Mouse (Mus musculus) ovary, adult 18-20 months (tissue): Measurements from ENCODE around the gene Rbm19.
A peak's percentile ranks its signal among the peaks of the same experiment; 100 is the strongest.
"Not testable (repeated sequence)": the region's sequence is repeated elsewhere in the genome, so short reads cannot be mapped to it uniquely, and the experiment has no call there.

Experiments
- DNase-seq: peaks from one replicate; pipeline ENCODE4 v3.0.0; 2022; ENCODE audit warnings: low spot score, mixed read lengths

The Rbm19 gene

DNA sequence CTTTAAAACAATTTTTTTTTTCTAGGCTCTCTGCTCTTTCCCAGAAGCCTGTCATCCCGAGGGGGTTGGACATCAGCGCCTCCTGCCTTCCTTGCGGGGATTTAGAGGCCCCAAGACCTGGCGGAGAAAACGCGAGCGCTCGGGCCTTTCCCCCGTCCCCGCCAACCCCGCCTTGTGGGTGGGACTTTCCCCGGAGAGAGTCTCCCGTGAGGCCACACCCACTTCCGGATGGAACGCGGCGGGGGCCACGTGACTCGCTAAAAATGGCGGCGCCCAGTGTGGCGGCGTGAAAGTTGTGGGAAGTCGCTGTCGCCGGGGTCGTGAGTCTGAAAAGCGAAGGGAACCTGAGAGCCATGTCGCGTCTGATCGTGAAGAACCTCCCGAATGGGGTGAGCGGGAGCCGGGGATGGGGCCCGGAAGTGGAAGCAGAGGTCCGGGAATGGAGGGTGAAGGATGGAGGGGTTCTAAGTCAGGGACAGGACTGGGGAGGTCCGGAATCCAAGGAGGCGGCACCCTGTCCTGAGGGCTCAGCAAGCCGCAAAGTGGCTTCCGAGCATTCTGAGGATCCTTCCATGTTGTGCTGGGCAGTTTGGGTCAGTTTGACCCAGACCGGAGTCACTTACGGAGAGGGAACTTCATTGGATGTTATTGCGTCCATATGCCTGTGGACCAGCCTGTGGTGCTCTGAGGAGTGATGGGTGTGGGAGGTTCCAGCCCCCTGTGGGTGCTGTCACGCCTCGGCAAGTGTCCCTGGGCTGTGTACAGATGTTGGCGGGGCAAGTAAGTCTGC is at the start of gene Rbm19:
Gene Rbm19 (plus strand): TSS at position 205 of the 790 bp plus-strand sequence.
- peak; percentile 84 for DNase-seq

DNA sequence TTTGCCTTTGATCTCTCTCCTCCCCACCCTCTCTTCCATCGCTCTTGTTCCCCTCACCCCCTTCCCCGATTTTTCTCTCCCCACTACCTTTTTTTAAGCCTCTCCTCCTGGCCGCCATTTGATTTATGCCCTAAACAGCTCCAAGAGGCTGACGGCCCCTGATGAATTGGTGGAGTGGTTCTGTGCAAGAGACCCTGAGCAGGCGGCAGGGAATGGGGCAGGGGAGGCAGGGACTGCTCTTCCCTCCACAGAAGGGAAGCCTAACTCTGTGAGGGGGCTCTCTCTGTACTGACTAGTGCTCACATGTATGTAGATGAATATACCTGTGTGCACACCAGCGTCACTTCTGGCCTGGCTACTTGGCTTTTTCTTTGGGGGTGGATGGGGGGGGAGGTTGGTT is 49.0 kb upstream of the Rbm19 start:
- DNase-seq: no peak

- no peak for DNase-seq
Observed at GRCm38 (mm10) chr5:120074101-120074500, 42.2 kb upstream of the Rbm19 start.

DNA sequence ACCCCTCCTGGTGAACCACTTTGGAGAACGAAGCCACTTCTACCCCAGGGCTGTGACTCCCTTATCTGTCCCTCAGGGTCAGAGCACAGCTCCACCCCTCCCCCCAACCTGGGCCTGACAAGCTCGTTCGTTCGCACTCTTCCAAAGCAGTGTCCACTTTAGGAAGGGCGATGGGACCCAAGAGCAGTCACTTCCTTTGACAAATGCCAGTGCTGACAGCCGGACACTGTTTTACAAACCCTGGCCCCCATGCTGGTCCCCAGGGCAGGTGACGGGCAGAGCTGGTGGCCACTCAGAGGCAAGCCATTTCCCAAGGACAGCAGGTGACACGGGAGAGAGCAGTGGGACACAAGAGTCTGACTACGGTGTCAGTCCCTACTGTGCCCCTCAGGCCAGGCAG is 36.2 kb upstream of the Rbm19 start:
- DNase-seq: no peak

GRCm38 (mm10) chr5:120080468-120080867 is 35.8 kb upstream of the Rbm19 start:
- DNase-seq: no peak

GRCm38 (mm10) chr5:120088561-120088960 is 27.7 kb upstream of the Rbm19 start:
- peak; percentile 58 for DNase-seq

DNA sequence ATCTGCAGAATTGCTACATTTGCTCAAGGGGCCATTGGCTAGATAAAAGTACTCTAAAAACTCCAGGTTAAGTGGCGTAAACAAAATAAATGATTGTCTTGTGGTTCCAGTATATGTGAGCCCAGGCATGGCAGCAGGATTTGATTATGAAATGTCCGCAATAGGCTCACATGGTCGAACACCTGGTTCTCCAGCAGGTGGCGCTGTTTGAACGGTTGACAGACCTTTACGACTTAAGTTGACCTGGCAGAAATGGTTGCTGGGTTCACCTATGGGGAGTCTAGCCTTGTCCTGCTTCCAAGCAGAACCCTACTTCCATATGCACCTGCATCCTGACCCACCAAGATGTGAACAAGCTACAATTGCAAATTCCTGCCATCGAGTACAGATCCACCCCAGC is 21.7 kb upstream of the Rbm19 start:
- no peak for DNase-seq

GRCm38 (mm10) chr5:120097042-120097441 is 19.2 kb upstream of the Rbm19 start:
- no peak for DNase-seq

DNA sequence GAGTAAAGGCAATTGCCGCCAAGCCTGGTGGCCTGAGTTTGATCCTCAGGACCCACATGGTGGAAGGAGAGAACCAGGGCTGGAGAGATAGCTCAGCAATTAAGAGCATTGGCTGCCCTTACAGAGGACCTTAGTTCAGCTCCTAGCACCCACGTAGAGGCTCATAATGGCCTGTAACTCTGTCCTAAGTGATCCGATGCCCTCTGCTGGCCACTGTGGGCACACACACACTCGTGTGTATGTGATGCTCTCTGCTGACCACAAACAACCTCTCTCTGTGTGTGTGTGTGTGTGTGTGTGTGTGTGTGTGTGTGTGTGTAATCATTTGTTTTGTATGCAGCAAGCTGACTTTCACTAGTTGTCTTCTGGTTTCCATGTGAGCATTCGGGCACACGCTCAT is 15.5 kb upstream of the Rbm19 start:
- DNase-seq: no peak

- DNase-seq: no peak
Observed at GRCm38 (mm10) chr5:120102097-120102496, 14.2 kb upstream of the Rbm19 start.

DNA sequence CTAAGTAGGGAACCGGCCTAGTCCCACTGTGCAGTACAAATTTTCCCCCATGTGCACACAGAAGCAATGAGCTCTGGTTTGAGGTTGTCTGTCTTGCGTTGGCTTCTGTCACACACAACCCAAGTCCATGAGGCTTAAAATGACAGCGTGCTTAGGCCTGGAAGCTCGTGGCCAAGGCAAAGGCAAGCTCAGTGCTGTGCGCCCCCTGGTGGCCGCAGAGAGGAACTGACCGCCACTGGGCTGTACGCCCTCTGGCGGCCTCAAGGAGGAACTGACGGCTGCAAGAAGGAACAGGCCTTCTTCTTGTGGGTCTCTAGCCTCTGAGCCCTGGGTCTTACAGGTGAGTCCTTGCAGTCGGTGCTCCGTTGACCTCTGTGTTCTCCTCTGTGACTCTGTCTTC is 13.5 kb upstream of the Rbm19 start:
- no peak for DNase-seq

GRCm38 (mm10) chr5:120103458-120103857 is 12.8 kb upstream of the Rbm19 start:
- DNase-seq: no peak

DNA sequence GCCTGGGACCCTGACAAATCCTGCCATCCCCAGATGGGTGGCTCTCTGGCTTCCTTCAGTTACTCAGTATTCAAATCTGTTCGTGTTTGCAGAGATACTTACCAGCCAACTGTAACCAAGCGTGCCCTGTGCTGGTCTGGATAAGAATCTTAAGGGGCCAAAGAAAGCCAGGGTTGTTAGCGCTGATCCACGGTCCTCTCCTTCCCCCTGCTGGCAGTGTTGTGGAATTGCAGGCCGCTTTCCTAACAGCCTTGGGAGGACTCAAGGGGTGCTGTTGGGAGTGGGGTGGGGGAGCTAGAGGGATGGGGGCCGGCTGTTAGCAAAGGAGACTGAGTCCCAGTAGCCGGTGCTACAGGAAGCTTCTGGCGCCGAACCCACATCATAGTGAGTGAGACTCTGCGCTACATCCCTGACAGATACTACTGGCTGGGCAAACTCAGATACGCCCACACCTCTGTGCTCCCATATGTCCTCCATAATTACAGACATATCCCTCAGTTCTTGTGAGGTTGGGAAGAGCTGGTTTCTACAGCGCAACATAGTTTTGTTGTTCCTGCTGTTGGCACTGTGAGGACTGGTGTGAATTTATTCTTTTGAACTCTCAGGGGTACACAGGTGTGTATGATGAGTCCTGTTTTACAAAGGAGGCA is 9.7 kb upstream of the Rbm19 start:
- DNase-seq: no peak

DNA sequence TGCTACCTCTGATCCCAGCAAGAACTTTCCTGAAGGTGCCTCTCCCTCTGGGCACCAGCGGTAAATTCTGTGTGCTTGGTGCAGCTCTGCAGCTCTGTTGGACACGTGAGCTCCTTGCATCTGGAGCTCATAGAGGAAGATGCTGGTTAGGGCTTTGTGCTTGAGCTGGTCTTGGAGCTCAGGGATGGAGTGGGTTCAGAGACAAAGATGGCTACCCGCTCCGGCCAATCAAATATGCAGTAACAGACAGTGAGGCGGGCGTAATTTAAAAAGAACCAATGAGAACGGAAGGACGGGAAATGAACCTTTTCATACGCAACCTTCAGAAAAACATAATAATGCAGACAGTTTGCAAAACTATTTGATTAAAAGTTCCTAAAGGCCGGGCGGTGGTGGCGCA is 1.9 kb upstream of the Rbm19 start:
- no peak for DNase-seq

GRCm38 (mm10) chr5:120117161-120117560 is 896 bp downstream of the Rbm19 start:
- not testable (repeated sequence) for DNase-seq

DNA sequence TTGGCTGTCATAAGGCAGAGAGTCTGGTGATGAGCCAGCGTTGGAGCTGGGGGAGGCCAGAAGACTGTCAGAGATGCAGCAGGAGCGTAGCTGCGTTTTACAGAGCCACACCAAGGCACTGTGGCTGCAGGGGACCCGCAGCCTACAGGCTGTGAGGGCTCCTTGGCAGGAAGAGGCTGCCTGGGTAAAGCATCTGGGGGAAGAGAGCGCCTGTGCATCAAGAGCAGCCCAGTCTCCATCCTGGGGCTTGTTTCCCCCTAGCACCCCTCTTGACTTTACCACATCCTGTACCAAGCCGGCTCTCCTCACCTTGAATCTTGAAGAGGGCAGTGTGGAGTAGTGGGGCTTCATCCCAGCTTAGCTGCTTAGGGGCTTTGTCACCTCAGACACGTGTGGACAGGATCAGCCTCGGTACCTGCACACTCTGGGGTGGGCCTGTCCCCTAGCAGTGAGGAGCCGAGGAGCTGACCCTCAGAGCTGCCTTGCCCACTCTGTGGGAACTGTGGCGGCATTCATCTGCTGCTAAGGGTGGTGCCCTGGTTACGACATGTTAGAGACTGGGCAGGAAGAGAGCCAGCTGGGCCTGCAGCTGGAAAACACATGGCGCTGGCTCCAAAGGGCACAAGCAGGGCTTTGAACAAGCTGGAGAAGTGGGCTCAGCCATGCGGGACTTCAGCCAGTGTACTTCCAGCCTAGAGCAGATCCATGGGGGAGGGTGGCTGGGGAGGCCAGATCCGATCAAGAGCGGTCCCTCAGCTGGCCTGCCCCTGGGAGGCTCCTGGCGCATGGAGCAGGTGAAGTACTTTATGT is 8.8 kb downstream of the Rbm19 start:
- DNase-seq: no peak

DNA sequence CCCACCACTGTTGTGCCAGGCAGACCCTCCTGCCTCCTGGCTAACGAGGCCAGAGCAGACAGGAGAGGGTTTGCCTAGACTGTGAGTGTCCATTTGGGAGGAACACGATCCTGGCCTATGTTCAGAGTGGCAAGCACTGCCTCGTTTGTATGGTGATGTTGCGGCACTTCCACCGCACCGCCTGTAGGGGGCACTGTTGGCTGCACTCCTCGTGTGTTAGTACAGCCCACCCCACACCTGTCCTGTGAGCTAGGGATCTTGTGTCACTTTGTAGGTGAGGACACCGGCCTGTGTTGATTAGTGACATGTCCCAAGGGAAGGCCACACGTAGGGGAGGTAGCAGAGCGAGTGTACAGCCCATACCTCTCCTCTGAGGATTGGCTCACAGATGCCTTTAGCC is 11.4 kb downstream of the Rbm19 start:
- no peak for DNase-seq

DNA sequence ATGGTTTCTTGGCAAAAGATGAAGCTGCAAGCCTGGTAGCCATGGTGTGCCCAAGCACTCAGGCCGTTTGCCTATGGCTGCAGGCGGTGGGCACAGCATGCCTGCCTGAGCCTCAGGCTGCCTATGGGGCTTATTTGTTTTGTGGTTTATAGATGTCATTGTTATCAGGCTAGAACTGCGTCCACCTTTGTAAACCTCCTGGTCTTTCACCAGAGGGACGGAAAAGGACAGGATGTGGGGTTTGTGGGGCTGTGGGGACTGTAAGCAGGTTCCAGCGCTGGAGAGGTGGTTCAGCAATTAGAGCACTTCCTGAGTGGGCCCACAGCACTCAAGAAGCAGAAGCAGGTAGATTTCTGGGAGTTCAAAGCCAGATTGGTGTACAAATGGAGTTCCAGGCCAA is 12.2 kb downstream of the Rbm19 start:
- DNase-seq: no peak

- no peak for DNase-seq
Observed at GRCm38 (mm10) chr5:120129070-120129469, 12.8 kb downstream of the Rbm19 start.

DNA sequence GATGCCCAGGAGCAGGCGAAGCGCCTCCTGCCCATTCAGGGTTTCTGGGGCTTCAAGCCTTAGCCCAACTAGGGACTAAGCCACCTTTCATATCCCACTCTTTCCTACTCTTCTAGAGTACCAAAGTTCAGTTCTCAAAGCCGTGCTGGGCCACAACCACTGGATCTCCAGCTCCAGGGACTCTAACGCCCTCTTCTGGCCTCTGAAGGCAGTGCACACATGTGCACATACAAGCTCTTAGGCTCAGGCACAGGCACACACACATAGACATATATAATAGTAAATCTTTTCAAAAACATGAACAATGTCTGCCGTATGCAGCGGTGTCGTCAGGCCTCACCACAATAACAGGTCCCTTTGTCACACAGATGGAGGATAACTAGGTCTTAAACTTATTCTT is 13.5 kb downstream of the Rbm19 start:
- DNase-seq: no peak

GRCm38 (mm10) chr5:120130163-120130562 is 13.9 kb downstream of the Rbm19 start:
- peak; percentile 14 for DNase-seq

- no peak for DNase-seq
Observed at GRCm38 (mm10) chr5:120131600-120131999, 15.3 kb downstream of the Rbm19 start.

GRCm38 (mm10) chr5:120134000-120134399 is 17.7 kb downstream of the Rbm19 start:
- DNase-seq: no peak
